Mouse (Mus musculus): ENCODE measurements around the gene Zbtb18. TPM values are rescaled to one million over a fixed set of nuclear protein-coding genes. Genes with fewer than 3 reads are reported as not detected.

The Zbtb18 gene
- total and polyA plus RNA-seq, 3 experiments = 8.4 to 16.9 (median 10.0) TPM

GRCm38 (mm10) chr1:177427862-177428261 is 14.3 kb upstream of the Zbtb18 start:
- dilution Hi-C loops (cut with MboI; ENCODE audit: extremely low pct_ligation_motif_present, extremely low pct_unique_long_range_greater_than_20kb, low sequenced_read_pairs) = no loop called here
- Histone ChIP-seq H3K9ac (ENCODE audit: insufficient read depth, low read depth) (no peak overlapping the region), H3K4me2 (ENCODE audit: insufficient read depth, low read depth, poor library complexity, severe bottlenecking) (peak overlapping the region; percentile 88), H3K79me2 (replicated peaks; ENCODE audit: control insufficient read depth, extremely low read depth, insufficient read depth, poor library complexity, severe bottlenecking) (no peaks in the 10 kb centered on the region), H3K36me3 (replicated peaks in 1 of 2; ENCODE audit: control insufficient read depth in 1 of 2, insufficient read depth in 1 of 2, low read length in 1 of 2) (no peaks in the 10 kb centered on the region), H3K27me3 (replicated peaks) (peaks cover 7% of the 10 kb centered on the region), H3K27ac (ENCODE audit: insufficient read depth, low read depth) (no peak overlapping the region), H3K9me3 (replicated peaks; ENCODE audit: low read length) (no peaks in the 10 kb centered on the region), H3K4me3 (replicated peaks in 1 of 3; ENCODE audit: low read depth in 2 of 3, low read length in 2 of 3, poor library complexity in 1 of 3) (peak overlapping the region in 2 of 3 experiments; percentile 1 to 33), H3K4me1 (ENCODE audit: control insufficient read depth in 1 of 2, insufficient read depth in 2 of 2) (peaks cover 3 to 20% of the 10 kb centered on the region in 2 experiments)
- in situ Hi-C loops (cut with MboI; ENCODE audit: low pct_ligation_motif_present, low pct_unique_long_range_greater_than_20kb, low sequenced_read_pairs) = no loop called here
- peak; percentile 44; the same call in 1 of the 2 replicates for TF ChIP-seq MAX (IDR thresholded peaks at IDR 0.05; ENCODE audit: low read length)
- TF ChIP-seq MAZ (IDR thresholded peaks at IDR 0.05; ENCODE audit: low read depth, low read length) = no peak
- no peak for TF ChIP-seq ZNF384 (IDR thresholded peaks at IDR 0.05; ENCODE audit: low read depth, low read length)
- peak; percentile 51; the same call in 1 of the 2 replicates for TF ChIP-seq MEF2A (IDR thresholded peaks at IDR 0.05; ENCODE audit: borderline replicate concordance, low read depth, low read length)
- peak; percentile 61; the same call in 1 of the 2 replicates for TF ChIP-seq SIN3A (IDR thresholded peaks at IDR 0.05; ENCODE audit: low read length)
- TF ChIP-seq USF2 (conservative IDR thresholded peaks at IDR 0.05; ENCODE audit: low read depth, low read length) = no peak
- 0 out of 2 replicates have a peak, but pooled peaks have one; percentile 31 for TF ChIP-seq MXI1 (IDR thresholded peaks at IDR 0.05; ENCODE audit: low read depth, low read length)
- no peak for TF ChIP-seq GABPA (IDR thresholded peaks at IDR 0.05; ENCODE audit: insufficient replicate concordance, low read depth, low read length)
- TF ChIP-seq CTCF (conservative IDR thresholded peaks at IDR 0.05 in 1 of 2, IDR thresholded peaks at IDR 0.05 in 1 of 2; ENCODE audit: low read depth in 2 of 2, low read length in 2 of 2) = no peak
- peak; percentile 75; the same call in 1 of the 2 replicates for TF ChIP-seq EP300 (IDR thresholded peaks at IDR 0.05; ENCODE audit: low read length)
- peak; percentile 62 for TF ChIP-seq BHLHE40 (IDR thresholded peaks at IDR 0.05; ENCODE audit: low read depth, low read length)
- TF ChIP-seq MAFK (IDR thresholded peaks at IDR 0.05; ENCODE audit: insufficient replicate concordance, low read length) = no peak
- no peak for TF ChIP-seq ZC3H11A (IDR thresholded peaks at IDR 0.05; ENCODE audit: low read depth, low read length)
- TF ChIP-seq ZKSCAN1 (IDR thresholded peaks at IDR 0.05; ENCODE audit: borderline replicate concordance, low read depth, low read length) = no peak
- no peak for TF ChIP-seq E2F4 (IDR thresholded peaks at IDR 0.05; ENCODE audit: insufficient replicate concordance, low read depth, low read length)
- no peak for TF ChIP-seq RCOR1 (conservative IDR thresholded peaks at IDR 0.05; ENCODE audit: low read depth, low read length)
- TF ChIP-seq ELF1 (IDR thresholded peaks at IDR 0.05; ENCODE audit: low read depth, low read length) = no peak
- no peak for TF ChIP-seq KAT2A (IDR thresholded peaks at IDR 0.05; ENCODE audit: insufficient replicate concordance, low read length)
- no peak for TF ChIP-seq PAX5 (IDR thresholded peaks at IDR 0.05; ENCODE audit: low read length)
- TF ChIP-seq JUN (IDR thresholded peaks at IDR 0.05; ENCODE audit: insufficient read depth, low read depth, low read length) = no peak
- peak; percentile 73 for TF ChIP-seq TCF12 (IDR thresholded peaks at IDR 0.05; ENCODE audit: low read depth, low read length)
- TF ChIP-seq NRF1 (IDR thresholded peaks at IDR 0.05; ENCODE audit: low read depth, low read length) = no peak
- no peak for TF ChIP-seq USF1 (IDR thresholded peaks at IDR 0.05; ENCODE audit: low read depth, low read length)
- TF ChIP-seq ZMIZ1 (IDR thresholded peaks at IDR 0.05; ENCODE audit: low read depth, low read length) = no peak
- TF ChIP-seq IRF4 (IDR thresholded peaks at IDR 0.05; ENCODE audit: low read depth, low read length) = no peak
- TF ChIP-seq HCFC1 (IDR thresholded peaks at IDR 0.05; ENCODE audit: low read depth, low read length) = no peak
- TF ChIP-seq UBTF (IDR thresholded peaks at IDR 0.05; ENCODE audit: low read depth, low read length) = no peak
- no peak for TF ChIP-seq CHD2 (IDR thresholded peaks at IDR 0.05; ENCODE audit: low read length)
- TF ChIP-seq POLR2A (IDR thresholded peaks at IDR 0.05; ENCODE audit: low read depth, low read length) = no peak
- TF ChIP-seq ETS1 (conservative IDR thresholded peaks at IDR 0.05; ENCODE audit: low read depth, low read length) = peak; percentile 22; the same call in 1 of the 2 replicates
- no peak for TF ChIP-seq TBP (conservative IDR thresholded peaks at IDR 0.05; ENCODE audit: low read depth, low read length)
- no peak for TF ChIP-seq SMC3 (IDR thresholded peaks at IDR 0.05; ENCODE audit: low read depth, low read length)
- TF ChIP-seq NELFE (IDR thresholded peaks at IDR 0.05; ENCODE audit: low read depth, low read length) = no peak
- TF ChIP-seq MYC (IDR thresholded peaks at IDR 0.05; ENCODE audit: low read depth, low read length) = no peak
- TF ChIP-seq POLR2AphosphoS2 (IDR thresholded peaks at IDR 0.05; ENCODE audit: low read depth, low read length) = no peak
- TF ChIP-seq JUND (conservative IDR thresholded peaks at IDR 0.05; ENCODE audit: low read depth, low read length) = no peak
- TF ChIP-seq RAD21 (IDR thresholded peaks at IDR 0.05; ENCODE audit: low read depth, low read length) = no peak; the same call in none of the 2 replicates
- TF ChIP-seq CHD1 (IDR thresholded peaks at IDR 0.05; ENCODE audit: low read depth, low read length) = no peak
- DNase-seq (ENCODE audit: extremely low read depth) = peak; percentile 65
